Mouse (Mus musculus): Measurements from ENCODE around the gene Syvn1.

GRCm38 (mm10) chr19:6013691-6014090 is 32.7 kb upstream of the Syvn1 start:
- TF ChIP-seq POLR2A (IDR thresholded peaks at IDR 0.05; ENCODE audit: extremely low read depth, insufficient read depth, low read length) (no peak), CTCF (IDR thresholded peaks at IDR 0.05; ENCODE audit: low read depth, low read length) (no peak)

Data from liver, adult 2 months (tissue).